Mouse (Mus musculus): ENCODE data around the gene Grb2. TPM values are rescaled to one million over a fixed set of nuclear protein-coding genes. Genes with fewer than 3 reads are reported as not detected.

The Grb2 gene
- polyA plus RNA-seq, 1 experiment, result 42.4 TPM

DNA sequence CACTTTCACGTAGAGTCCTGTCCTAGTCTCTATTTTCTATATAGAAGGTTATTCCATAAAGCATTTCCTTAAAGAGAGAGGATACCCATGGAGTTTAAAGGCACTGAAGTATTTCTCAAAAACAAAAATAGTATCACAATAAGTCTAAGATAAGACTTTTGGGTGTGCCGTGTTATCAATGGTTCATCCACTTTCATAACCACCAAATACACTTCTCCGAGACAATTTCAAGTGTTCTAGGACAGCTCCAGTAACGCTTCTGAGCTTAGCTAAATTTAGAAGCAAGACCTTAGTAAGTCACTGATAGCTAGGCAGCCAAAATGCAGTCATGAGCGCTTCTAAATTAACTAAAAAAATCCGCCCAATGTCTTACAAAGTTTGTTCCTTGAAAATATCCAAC lies 22.0 kb downstream of the Grb2 start:
- no peak for DNase-seq (ENCODE audit: low read depth)

- no peak for DNase-seq (ENCODE audit: low read depth)
Measured at GRCm38 (mm10) chr11:115685954-115686353, 22.4 kb downstream of the Grb2 start.

DNA sequence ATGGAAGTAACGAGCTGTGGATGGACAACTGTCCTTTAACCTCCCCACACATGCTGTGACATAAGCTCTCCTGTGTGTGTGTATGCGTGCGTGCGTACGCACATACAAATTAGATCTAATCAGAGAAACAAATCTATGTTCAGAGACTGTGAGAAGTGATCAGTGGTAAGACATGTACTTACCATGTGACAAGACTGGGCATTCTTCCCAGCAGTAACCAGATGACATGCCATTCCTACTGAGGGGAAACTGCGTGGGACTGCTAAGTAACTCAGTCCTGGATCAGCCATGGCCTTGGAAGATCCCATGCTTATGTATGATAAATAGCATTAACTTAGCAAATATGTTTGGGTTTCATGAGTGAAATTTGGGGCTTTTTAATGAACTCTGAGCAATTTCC lies 23.5 kb downstream of the Grb2 start:
- no peak for DNase-seq (ENCODE audit: low read depth)

DNA sequence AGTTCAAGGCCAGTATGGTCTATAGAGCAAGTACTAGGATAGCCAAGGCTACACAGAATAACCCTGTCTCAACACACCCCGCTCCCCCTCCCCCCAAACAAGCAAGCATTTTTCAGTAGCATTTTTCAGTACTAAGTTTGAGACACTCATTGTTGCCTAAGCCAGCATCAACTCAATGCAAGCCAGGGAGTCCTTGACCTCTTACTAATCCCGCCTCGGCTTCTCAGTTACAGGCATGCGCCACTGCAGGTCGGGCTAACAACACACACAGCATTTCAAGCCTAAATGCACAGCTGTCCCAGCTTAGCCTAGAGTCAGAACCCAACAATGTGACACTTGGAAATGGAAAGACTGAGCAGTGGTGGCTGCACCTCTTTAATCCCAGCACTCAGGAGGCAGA lies 25.1 kb downstream of the Grb2 start:
- DNase-seq (ENCODE audit: low read depth), result no peak

DNA sequence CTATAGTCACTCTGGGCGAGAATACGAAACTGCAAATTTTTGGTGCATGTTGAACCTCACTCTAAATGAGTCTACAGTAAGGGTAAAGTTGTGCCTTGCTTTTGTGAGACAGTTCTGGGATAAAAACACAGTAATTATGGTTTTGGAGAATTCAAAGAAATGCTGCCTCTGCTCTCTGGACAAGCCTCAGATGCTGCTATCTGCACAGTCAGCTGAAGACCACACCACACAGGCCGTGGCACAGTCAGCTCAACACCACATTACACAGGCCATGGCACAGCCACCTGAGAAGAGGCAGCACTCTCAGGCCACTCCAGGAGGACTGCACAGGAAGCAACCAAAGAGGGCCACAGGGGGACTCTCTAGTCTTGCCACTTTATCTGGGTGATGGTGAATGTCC lies 26.0 kb downstream of the Grb2 start:
- DNase-seq (ENCODE audit: low read depth), result no peak

DNA sequence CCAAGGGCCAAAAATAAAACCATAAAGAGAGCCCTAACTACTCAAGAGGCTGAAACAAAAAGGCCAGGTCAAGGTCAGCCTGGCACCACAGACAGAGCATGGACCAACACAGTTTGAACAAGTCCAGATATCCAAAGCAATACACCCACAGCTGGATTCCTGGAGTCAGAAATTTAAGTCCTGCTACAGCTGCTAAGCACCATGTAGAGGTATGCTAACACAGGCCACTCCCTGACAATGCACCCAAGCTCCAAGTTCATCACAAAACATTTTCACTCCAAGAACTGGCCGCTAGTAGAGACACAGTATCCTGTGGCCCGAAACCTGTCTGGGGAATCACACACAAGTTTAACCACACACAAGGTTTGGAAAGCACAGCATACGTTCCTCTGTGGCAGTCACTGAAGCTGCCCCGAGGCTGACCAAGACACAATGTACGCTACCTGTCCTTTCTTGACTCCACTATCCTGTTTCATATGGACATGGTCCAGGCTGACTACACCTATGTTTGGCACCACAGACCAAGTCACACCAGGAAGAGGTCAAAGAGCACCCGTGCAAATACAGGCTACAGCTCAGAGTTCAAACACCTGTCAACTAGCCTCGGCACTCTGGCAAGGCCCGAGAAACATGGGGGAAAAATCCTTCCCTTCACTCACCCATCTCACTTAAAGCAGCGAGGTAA lies 28.7 kb downstream of the Grb2 start:
- DNase-seq (ENCODE audit: low read depth), result peak; percentile 83

DNA sequence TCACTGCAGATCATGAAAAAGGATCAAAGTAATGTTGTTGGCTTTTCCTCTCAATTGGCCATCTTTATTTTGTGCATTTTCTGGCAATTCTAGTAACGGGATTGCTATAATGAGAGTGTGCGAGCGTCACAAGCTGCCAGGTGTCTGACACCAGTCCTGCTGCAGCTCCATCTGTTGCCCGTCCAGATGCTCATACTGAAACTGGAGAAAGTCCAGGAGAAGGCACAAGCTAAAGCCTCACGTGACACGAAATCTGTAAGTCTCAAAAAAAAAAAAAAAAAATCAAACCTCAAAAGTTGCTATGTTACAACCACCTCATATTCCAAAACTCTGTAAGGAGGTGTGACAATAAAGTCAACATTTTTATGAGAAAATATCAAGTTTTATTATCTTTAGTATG lies 29.5 kb downstream of the Grb2 start:
- DNase-seq (ENCODE audit: low read depth), result no peak

- DNase-seq (ENCODE audit: low read depth), result no peak
Measured at GRCm38 (mm10) chr11:115677511-115677910, 30.9 kb downstream of the Grb2 start.

- DNase-seq (ENCODE audit: low read depth), result no peak
Measured at GRCm38 (mm10) chr11:115676738-115677137, 31.7 kb downstream of the Grb2 start.

- no peak for DNase-seq (ENCODE audit: low read depth)
Measured at GRCm38 (mm10) chr11:115674235-115674865, 34.0 kb downstream of the Grb2 start.

DNA sequence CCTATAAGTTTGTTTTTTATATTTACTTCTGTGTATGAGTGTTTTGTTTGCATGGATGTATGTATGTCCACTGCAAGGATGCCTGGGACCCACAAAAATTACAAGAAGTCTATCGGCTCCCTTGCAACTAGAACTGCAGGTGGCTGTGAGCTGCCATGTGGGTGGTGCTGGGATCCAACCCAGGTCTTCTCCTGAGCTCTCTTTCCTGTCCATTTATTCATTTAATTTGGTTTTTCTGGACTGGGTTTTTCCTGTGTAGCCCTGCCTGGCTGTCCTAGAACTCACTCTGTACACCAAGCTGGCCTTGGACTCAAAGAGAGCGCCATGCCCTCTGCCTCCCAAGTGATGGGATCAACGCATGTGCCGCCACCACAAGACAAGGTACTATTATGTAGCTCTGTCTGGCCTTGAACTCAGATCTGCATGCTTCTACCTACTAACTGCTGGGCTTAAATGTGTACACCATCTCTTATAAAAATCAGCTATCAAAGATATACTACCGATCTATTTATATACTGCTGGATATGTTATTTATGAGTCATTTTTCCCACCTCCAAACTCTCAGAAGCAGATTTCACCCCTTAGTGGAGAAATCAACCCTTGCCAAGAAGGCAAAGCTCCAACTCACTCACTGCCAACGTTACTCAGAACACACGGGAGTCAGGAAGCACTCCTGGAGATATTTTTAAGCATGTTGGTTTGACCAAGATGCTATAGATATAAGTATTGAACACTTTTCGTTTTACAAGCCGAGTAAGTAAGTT lies 34.7 kb downstream of the Grb2 start:
- DNase-seq (ENCODE audit: low read depth), result no peak

GRCm38 (mm10) chr11:115672226-115672987 lies 36.0 kb downstream of the Grb2 start:
- no peak for DNase-seq (ENCODE audit: low read depth)

- DNase-seq (ENCODE audit: low read depth), result no peak
Measured at GRCm38 (mm10) chr11:115670451-115671050, 37.8 kb downstream of the Grb2 start.

DNA sequence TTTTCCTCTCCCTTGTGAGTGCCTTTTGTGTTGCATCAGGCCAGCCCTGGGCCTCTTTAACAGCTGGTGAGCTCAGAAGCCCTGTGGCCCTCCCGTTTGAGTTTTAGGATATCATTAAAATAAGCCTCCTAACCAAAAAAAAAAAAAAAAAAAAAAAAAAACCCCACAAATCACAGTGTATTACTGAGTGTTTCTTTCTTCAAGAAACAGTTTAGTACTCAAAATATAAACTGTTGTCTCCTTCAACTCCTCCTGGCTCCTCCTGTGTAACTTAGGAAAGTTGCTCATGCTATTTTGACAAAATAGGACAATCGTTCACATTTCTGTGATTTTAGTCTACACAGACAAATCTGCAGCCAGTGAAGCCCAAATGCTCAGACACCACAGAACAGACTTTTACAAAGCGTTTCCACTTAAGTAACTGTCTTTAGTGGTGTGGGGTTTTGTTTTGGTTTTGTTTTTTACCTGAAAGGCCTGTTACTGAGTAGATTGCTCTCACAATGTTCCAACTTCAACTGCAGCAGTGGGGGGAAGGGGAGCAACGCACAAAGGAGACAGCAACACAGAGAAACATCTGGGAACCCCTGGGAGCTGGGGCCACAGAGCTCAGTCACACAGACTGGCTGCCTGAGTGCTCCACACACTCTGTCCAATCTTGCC lies 44.6 kb downstream of the Grb2 start:
- DNase-seq (ENCODE audit: low read depth), result no peak

DNA sequence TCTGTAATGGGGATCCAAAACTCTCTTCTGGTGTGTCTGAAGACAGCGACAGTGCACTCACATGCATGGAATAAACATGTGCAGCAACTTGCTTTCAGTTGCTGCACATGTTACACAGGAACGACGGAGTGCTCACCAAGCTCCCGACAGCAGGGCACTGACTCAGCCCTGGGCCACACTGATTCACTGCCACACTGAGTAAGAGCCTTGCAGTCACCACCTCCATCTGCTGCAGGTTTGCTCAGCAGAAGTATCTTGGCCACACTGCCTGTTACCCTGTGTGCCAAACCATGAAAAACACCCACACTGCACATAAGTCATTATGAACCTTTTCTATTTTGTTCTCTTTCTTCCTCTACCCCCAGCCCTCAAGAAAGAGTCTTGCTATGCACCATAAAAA lies 48.0 kb downstream of the Grb2 start:
- no peak for DNase-seq (ENCODE audit: low read depth)

DNA sequence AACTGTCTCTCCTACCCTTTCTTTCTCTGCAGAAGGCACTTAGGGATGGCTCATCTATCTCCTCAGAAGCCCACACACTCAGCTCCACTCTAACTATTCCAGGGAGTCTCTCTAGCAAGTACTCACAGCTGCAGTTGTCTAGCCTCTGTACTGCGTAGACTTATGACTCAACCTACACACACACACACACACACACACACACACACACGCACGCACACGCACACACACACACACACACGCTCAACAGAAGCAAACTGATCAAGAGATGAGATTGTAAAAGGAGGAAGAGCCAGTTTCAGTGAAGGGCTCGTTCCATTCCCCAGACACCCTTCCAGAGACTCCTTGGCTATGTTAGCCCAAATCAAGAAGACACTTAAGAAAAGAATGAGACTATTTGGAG lies 49.9 kb downstream of the Grb2 start:
- no peak for DNase-seq (ENCODE audit: low read depth)

- no peak for DNase-seq (ENCODE audit: low read depth)
Measured at GRCm38 (mm10) chr11:115654128-115654527, 54.3 kb downstream of the Grb2 start.

DNA sequence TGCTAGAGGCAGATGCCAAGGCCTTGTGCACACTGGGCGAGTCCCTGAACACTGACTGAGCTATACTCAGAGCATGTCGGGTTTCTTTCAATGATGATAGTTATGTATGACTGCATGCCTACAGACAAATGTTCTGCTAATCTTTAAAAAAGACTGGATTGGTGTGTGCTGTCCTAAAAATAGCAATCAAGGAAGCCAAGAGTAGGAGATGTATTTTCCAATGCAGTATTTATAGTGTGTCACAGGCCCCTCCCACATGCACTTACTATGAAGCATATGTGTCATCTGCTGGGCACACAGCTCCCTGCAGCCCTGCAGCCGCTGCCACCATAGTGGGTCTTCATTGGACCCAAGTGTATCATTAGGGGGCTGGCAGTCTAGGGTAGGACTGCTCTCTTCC lies 55.2 kb downstream of the Grb2 start:
- no peak for DNase-seq (ENCODE audit: low read depth)

- no peak for DNase-seq (ENCODE audit: low read depth)
Measured at GRCm38 (mm10) chr11:115651680-115652079, 56.7 kb downstream of the Grb2 start.

- DNase-seq (ENCODE audit: low read depth), result no peak
Measured at GRCm38 (mm10) chr11:115649706-115650105, 58.7 kb downstream of the Grb2 start.

DNA sequence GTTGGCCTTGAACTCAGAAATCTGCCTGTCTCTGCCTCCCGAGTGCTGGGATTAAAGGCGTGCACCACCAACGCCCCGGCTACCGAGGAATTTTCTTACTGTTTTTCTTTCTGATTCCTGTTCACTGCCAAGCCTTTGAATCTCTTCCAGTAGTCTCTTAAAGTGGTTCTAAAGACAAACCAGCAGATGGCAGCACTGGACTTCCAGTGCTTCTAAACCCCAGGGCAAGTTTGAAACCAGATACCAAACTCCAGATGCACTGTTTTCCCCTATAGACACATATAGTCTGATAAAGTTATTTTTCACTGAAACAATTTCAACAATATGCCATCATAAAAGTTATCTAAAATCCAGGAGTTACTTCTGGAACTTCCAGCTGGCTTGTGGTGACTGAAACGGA lies 60.9 kb downstream of the Grb2 start:
- no peak for DNase-seq (ENCODE audit: low read depth)

Data from gonadal fat pad, adult 2 months (tissue).